Mouse (Mus musculus) forebrain, embryonic 12.5 days (tissue): ENCODE measurements around the gene Hyal1. TPM values are rescaled to one million over a fixed set of nuclear protein-coding genes. Genes with fewer than 3 reads are reported as not detected.
"Not testable (repeated sequence)": the region's sequence is repeated elsewhere in the genome, so short reads cannot be mapped to it uniquely, and the experiment has no call there.

Experiments
- ATAC-seq: fragments of 200-750 bp; cut with Nextera tagmentation; 2 replicates; pipeline ENCODE4 v1.8.0; 2017; ENCODE audit warnings: moderate TSS enrichment; ENCODE audit not compliant: low FRiP score
- H3K27ac ChIP-seq: fragments of 300-500 bp; sonication (generic); 2 replicates; pipeline ENCODE4 v1.5.1; 2016; ENCODE audit warnings: mild to moderate bottlenecking
- H3K27me3 ChIP-seq: fragments of 300-500 bp; sonication (generic); 2 replicates; pipeline ENCODE4 v1.6.1; 2016; ENCODE audit warnings: mild to moderate bottlenecking
- H3K36me3 ChIP-seq: fragments of 300-500 bp; sonication (generic); replicated peaks from 2 replicates; pipeline ENCODE4 v1.6.1; 2016; ENCODE audit warnings: mild to moderate bottlenecking
- H3K4me1 ChIP-seq: fragments of 300-500 bp; sonication (generic); 2 replicates; pipeline ENCODE4 v1.6.1; 2016
- H3K4me2 ChIP-seq: fragments of 300-500 bp; sonication (generic); 2 replicates; pipeline ENCODE4 v1.6.1; 2016; ENCODE audit warnings: mild to moderate bottlenecking, moderate library complexity
- H3K4me3 ChIP-seq: fragments of 300-500 bp; sonication (generic); replicated peaks from 2 replicates; pipeline ENCODE4 v1.5.1; 2016; ENCODE audit warnings: mild to moderate bottlenecking
- H3K9ac ChIP-seq: fragments of 300-500 bp; sonication (generic); 2 replicates; pipeline ENCODE4 v1.6.1; 2016; ENCODE audit warnings: mild to moderate bottlenecking
- H3K9me3 ChIP-seq: fragments of 300-500 bp; sonication (generic); 2 replicates; pipeline ENCODE4 v1.6.1; 2016
- WGBS: fragments of 180-500 bp; shearing (Covaris S2); methylation state at CpG from one replicate; pipeline ENCODE4 v1.1.7; 2016; 5-methylcytosine and 5-hydroxymethylcytosine counted together
- polyA plus RNA-seq: library from polyadenylated mRNA; unstranded; fragments of >200 nt; fragmentation: Nextera tagmentation; extraction: Ambion mirVana; gene quantifications from 2 replicates; pipeline ENCODE4 v1.2.1, GENCODE M21; 2016

The Hyal1 gene
- polyA plus RNA-seq, 1 experiment from 2014 or later: 8.4 TPM

DNA sequence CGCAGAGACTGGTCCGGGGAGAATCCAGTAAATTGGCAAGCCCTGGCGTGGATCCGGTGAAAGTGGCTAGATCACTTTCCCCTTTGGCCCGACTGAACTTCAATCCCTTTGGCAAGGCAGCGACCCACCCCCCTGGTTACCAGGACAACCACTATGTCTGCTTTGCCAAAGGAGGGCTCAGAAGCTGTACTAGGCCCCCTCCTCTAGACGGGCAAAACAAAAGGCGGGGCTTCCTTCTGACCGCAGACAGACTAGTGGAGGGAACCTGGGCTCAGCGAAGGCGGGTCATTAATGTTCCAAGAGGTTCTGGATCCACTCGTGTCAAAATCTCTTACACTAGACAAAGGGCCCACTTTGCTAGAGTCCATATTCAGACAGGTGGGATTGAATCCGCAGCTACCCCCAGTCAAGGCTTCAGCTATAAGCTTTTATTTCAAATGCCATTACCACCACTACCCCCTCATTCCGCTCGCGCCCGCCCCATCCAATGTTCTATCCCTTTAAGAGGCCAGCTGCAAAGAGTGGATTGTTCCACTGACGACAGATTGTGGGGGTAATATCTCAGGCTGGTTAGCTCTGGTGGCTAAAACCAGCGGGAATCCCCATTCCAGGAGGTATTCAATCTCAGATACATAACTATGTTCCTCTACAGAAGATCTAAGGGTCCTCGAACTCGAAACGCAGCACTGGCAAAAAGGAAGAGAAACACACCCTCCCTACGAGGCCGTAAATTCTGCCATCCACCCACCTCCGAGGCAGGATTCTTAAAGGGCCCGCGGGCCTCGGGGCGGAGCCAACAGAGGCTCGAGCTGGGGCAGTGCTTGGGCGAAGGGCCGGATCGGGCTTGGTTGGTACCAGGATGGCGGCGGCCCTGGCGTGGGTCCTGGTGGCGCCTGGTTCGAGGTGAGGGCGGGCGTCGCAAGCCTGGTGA is 8.1 kb upstream of the Hyal1 start:
- Histone ChIP-seq H3K36me3 (peaks cover 57% of the 10 kb centered on the region), H3K27me3 (no peaks in the 10 kb centered on the region), H3K27ac (peak overlapping the region; percentile 86), H3K9me3 (no peaks in the 10 kb centered on the region), H3K4me1 (peaks cover 57% of the 10 kb centered on the region), H3K4me3 (peak overlapping the region; percentile 82), H3K4me2 (peak overlapping the region; percentile 88), H3K9ac (peak overlapping the region; percentile 84)
- peak; percentile 91 for ATAC-seq
- under 1% methylated on average over 41 of the region's 41 CpGs for WGBS

DNA sequence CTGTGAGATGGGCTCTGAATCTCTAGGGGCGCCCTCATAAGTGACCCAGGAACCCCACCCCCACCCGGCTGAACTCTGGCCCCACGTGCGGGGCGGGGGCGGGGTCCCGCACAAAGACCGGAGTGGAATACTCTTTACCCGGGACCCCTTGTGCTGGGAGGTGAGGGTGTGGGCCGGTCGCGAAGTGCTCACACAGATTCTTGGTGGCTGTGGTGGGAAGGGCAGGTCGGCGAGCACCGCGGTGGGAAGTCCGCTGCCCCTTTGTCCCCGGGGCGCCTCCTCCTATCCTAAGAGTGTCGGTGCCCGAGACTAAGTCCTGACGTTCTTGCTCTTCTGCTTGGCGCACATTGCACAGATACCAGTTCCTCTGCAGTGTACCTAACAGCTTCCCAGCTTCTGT is 7.5 kb upstream of the Hyal1 start:
- Histone ChIP-seq H3K36me3 (peaks cover 58% of the 10 kb centered on the region), H3K4me2 (peak overlapping the region; percentile 88), H3K9me3 (no peaks in the 10 kb centered on the region), H3K27me3 (no peaks in the 10 kb centered on the region), H3K4me1 (peaks cover 50% of the 10 kb centered on the region), H3K9ac (peak overlapping the region; percentile 84), H3K27ac (peak overlapping the region; percentile 86), H3K4me3 (peak overlapping the region; percentile 82)
- peak; percentile 44 for ATAC-seq
- 1% methylated on average over 23 of the region's 23 CpGs for WGBS

DNA sequence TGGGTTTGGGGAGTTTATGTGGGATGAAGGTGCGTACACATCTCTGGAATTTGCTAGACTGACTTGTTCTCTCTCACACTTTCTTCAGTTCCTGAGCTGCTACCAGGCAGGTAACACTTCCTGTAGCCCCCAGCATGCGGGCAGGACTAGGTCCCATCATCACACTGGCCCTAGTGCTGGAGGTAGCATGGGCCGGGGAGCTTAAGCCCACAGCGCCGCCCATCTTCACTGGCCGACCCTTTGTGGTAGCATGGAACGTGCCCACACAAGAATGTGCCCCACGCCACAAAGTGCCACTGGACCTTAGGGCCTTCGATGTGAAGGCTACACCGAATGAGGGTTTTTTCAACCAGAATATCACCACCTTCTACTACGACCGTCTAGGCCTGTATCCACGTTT is 6.7 kb upstream of the Hyal1 start:
- WGBS: 47% methylated on average over 13 of the region's 13 CpGs
- peaks cover 58% of the 10 kb centered on the region for H3K36me3 ChIP-seq
- no peak for ATAC-seq
- peak overlapping the region; percentile 82 for H3K4me3 ChIP-seq
- H3K4me1 ChIP-seq: peaks cover 49% of the 10 kb centered on the region
- peak overlapping the region; percentile 88 for H3K4me2 ChIP-seq
- H3K27ac ChIP-seq: peak overlapping the region; percentile 86
- peak overlapping the region; percentile 84 for H3K9ac ChIP-seq
- no peaks in the 10 kb centered on the region for H3K27me3 ChIP-seq
- H3K9me3 ChIP-seq: no peaks in the 10 kb centered on the region

DNA sequence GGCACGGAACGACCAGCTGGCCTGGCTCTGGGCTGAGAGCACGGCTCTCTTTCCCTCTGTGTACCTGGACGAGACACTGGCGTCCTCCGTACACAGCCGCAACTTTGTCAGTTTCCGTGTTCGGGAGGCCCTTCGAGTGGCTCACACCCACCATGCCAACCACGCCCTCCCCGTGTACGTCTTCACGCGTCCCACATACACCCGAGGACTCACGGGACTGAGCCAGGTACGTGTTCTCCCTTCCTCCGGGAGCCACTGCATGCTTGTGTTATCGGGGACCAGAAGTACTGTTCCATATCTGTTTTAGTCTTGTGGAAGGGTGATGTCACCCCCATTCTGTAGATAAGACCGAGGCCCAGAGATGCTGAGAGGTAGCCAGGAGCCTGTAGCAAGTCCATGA is 5.9 kb upstream of the Hyal1 start:
- Histone ChIP-seq H3K9me3 (no peaks in the 10 kb centered on the region), H3K4me2 (peak overlapping the region; percentile 88), H3K4me3 (peak overlapping the region; percentile 82), H3K36me3 (peaks cover 55% of the 10 kb centered on the region), H3K27ac (no peak overlapping the region), H3K4me1 (peaks cover 48% of the 10 kb centered on the region), H3K9ac (peak overlapping the region; percentile 84; the same call in 1 of the 2 replicates), H3K27me3 (no peaks in the 10 kb centered on the region)
- WGBS: 93% methylated on average over 21 of the region's 21 CpGs
- ATAC-seq: no peak

DNA sequence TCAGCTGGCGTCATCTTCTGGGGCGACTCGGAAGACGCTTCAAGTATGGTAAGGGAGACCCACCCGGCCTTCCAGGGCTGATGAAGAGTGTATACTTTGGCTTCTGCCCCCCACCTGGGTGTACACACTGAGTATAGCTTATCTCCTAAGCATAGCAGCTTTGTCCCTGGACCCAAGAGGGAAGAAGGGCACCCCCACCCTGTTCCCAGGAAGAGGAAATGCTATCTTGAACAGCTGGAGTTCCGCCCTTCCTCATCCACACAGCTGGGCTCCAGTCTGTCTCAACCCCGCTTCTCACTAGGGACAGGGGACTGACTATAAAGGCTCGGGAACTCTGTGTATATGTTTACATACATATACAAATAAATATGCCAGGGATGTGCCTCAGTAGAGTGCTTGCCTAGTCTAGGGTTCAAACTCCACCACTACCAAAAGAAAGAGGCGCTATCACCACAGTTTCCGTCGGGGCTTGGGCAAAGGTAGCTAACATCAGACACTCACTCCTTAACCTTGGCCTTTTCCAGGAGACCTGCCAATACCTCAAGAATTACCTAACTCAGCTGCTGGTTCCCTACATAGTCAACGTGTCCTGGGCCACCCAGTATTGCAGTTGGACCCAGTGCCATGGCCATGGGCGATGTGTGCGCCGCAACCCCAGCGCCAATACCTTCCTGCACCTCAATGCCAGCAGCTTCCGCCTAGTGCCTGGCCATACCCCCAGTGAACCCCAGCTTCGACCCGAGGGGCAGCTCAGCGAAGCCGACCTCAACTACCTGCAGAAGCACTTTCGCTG is 5.0 kb upstream of the Hyal1 start:
- no peak overlapping the region for H3K27ac ChIP-seq
- H3K9ac ChIP-seq: no peak overlapping the region
- no peak overlapping the region for H3K4me3 ChIP-seq
- 96% methylated on average over 22 of the region's 22 CpGs for WGBS
- no peaks in the 10 kb centered on the region for H3K9me3 ChIP-seq
- peaks cover 48% of the 10 kb centered on the region for H3K36me3 ChIP-seq
- H3K4me1 ChIP-seq: peaks cover 54% of the 10 kb centered on the region
- ATAC-seq: no peak
- H3K27me3 ChIP-seq: no peaks in the 10 kb centered on the region
- peak overlapping the region; percentile 88 for H3K4me2 ChIP-seq

DNA sequence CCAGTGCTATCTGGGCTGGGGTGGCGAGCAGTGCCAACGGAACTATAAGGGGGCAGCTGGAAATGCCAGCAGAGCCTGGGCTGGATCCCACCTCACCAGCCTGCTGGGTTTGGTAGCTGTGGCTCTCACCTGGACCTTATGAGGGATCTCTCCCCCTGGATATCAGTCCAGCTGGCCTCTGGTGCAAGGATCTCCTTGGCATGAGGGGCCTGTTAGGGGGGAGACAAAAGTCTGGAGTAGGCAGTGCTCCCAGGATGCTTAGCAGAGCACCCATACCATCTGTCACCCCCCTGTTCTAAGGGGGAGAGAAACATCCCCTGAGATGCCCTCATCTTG is 4.4 kb upstream of the Hyal1 start:
- H3K27ac ChIP-seq: no peak overlapping the region
- H3K4me3 ChIP-seq: no peak overlapping the region
- H3K27me3 ChIP-seq: no peaks in the 10 kb centered on the region
- peaks cover 54% of the 10 kb centered on the region for H3K4me1 ChIP-seq
- 90% methylated on average over 2 of the region's 2 CpGs for WGBS
- H3K36me3 ChIP-seq: peaks cover 48% of the 10 kb centered on the region
- ATAC-seq: no peak
- no peak overlapping the region for H3K9ac ChIP-seq
- H3K9me3 ChIP-seq: no peaks in the 10 kb centered on the region
- H3K4me2 ChIP-seq: no peak overlapping the region

DNA sequence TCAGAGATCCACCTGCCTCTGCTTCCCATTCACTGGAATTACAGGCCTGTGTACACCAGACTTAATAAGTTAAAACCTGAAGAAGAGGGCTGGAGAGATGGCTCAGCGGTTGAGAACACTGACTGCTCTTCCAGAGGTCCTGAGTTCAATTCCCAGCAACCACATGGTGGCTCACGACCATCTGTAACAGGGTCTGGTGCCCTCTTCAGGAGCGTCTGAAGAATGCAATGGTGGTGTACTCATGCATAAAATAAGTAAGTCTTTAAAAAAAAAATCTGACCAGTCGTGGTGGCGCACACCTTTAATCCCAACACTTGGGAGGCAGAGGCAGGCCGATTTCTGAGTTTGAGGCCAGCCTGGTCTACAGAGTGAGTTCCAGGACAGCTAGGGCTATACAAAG is 3.0 kb upstream of the Hyal1 start:
- not testable (repeated sequence) for ATAC-seq, H3K27ac ChIP-seq, H3K4me2 ChIP-seq, H3K9ac ChIP-seq, H3K4me3 ChIP-seq, H3K27me3 ChIP-seq, H3K9me3 ChIP-seq
- peaks cover 48% of the 10 kb centered on the region for H3K36me3 ChIP-seq
- 82% methylated on average over 6 of the region's 6 CpGs for WGBS
- H3K4me1 ChIP-seq: peaks cover 47% of the 10 kb centered on the region

DNA sequence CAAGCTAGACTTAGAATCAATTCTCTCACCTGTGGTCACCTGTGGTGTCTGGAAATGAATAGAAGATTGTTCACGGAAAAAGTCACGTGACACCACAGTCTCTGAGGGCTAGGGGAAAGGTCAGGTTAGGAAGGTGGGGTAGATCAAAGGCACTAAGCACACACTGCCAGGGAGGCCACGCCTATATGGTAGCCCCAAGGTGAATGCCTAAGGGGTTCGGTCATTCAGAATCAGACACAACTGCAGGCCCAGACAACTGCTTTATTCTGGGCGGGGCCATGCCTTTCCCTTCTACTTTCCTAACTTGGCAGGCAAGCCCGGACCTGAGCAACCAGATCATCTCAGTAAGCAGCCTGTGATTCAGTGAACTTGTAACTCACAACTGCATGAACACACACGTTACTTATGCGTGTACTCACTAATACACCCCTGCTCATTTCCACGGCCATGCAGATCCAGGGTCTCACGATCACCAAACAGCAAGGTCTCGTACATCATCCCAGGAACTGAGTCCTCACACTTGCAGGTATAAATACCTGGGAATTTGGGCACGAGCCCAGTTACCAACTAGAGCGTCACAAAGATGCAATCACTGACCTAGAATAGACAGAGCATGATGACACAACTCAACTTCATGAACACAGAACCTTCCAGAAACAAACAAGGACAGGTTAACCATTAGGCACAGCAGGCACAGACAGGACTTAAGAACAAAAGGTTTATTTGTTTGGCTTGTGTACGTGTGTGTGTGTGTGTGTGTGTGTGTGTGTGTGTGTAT is 959 bp upstream of the Hyal1 start:
- Histone ChIP-seq H3K27me3 (no peaks in the 10 kb centered on the region), H3K27ac (peak overlapping the region; percentile 57; the same call in 1 of the 2 replicates), H3K4me1 (peaks cover 50% of the 10 kb centered on the region), H3K9ac (no peak overlapping the region), H3K4me3 (no peak overlapping the region), H3K4me2 (no peak overlapping the region), H3K9me3 (no peaks in the 10 kb centered on the region), H3K36me3 (peaks cover 43% of the 10 kb centered on the region)
- 91% methylated on average over 14 of the region's 14 CpGs for WGBS
- ATAC-seq: no peak

DNA sequence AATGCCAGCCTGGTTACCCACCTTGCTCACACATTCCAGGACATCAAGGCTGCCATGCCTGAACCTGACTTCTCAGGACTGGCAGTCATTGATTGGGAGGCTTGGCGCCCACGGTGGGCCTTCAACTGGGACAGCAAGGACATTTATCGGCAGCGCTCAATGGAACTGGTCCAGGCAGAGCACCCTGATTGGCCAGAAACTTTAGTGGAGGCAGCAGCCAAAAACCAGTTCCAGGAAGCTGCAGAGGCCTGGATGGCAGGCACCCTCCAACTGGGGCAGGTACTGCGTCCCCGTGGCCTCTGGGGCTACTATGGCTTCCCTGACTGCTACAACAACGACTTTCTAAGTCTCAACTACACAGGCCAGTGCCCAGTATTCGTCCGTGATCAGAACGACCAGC is 1.1 kb downstream of the Hyal1 start:
- H3K4me1 ChIP-seq: peaks cover 49% of the 10 kb centered on the region
- no peak for ATAC-seq
- H3K9me3 ChIP-seq: no peaks in the 10 kb centered on the region
- no peak overlapping the region for H3K4me2 ChIP-seq
- no peak overlapping the region for H3K9ac ChIP-seq
- WGBS: 92% methylated on average over 10 of the region's 10 CpGs
- no peaks in the 10 kb centered on the region for H3K27me3 ChIP-seq
- no peak overlapping the region for H3K27ac ChIP-seq
- H3K36me3 ChIP-seq: peaks cover 22% of the 10 kb centered on the region
- no peak overlapping the region for H3K4me3 ChIP-seq

DNA sequence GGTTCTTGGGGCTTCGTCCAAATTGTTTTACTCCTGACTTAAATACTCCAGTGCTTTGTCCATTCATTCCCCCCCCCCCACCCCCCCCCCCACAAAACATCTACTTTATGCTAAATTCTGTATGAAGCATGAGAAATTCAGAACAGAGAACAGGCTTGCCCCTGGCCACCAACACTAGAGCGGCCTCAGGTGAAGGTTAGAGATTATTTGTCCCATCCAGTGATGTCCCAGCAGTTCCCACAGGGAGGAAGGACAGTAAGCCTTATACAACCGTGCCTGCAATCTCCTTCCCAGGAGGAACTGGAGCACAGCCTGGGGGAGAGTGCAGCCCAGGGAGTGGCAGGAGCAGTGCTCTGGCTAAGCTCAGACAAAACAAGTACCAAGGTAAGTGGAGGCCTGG is 1.9 kb downstream of the Hyal1 start, which contains the start of gene Naa80:
Gene Naa80 (plus strand): TSS at position 301 of the 400 bp plus-strand sequence.
- no peak within 1 kb of the TSS for H3K27ac ChIP-seq
- 80% methylated on average over 3 of the region's 3 CpGs for WGBS
- peak within 1 kb of the TSS; percentile 2; the same call in 1 of the 2 replicates for H3K9ac ChIP-seq
- H3K4me2 ChIP-seq: no peak within 1 kb of the TSS
- H3K4me1 ChIP-seq: peaks cover 49% of the 10 kb centered on the region
- H3K9me3 ChIP-seq: no peaks in the 10 kb centered on the region
- no peak for ATAC-seq
- peaks cover 22% of the 10 kb centered on the region for H3K36me3 ChIP-seq
- H3K4me3 ChIP-seq: no peak within 1 kb of the TSS
- no peaks in the 10 kb centered on the region for H3K27me3 ChIP-seq

DNA sequence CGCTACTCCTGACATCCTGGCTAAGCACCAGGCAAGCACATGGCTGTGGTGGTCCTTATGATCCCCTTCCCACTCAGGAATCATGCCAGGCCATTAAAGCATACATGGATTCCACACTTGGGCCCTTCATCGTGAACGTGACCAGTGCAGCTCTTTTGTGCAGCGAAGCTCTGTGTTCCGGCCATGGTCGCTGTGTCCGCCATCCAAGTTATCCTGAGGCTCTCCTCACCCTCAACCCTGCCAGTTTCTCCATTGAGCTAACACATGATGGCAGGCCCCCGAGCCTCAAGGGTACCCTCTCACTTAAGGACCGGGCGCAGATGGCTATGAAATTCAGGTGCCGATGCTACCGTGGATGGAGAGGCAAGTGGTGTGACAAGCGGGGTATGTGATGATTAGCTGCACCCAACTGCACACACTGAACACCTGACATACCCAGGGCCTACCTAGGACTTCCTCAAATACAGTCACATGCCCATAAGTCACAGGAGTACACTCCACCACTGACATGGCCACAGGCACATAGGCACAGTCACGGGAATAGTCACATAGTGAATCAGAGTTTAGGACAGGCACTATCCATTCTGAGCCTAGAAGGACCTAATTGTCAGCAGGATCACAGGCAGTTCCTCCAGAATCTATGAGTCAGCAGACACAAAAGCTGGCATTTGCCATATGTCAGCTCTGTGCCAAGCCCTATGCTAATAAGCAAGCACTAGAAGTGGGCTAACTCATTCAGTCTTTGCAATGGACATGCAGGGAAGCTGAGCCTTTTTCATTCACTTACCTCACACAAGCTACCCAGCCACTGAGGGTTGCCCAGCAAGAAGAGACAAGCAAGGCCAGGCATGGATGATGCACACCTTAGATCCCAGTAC is 2.5 kb downstream of the Hyal1 start:
- 92% methylated on average over 14 of the region's 14 CpGs for WGBS
- Histone ChIP-seq H3K9me3 (no peaks in the 10 kb centered on the region), H3K27ac (no peak overlapping the region), H3K4me3 (no peak overlapping the region), H3K4me1 (peaks cover 49% of the 10 kb centered on the region), H3K4me2 (no peak overlapping the region), H3K9ac (peak overlapping the region; percentile 2; the same call in 1 of the 2 replicates), H3K27me3 (no peaks in the 10 kb centered on the region), H3K36me3 (peaks cover 20% of the 10 kb centered on the region)
- ATAC-seq: no peak
